Mouse (Mus musculus) limb, embryonic 10.5 days (tissue): ENCODE results near the gene Spry2. TPM values are rescaled to one million over a fixed set of nuclear protein-coding genes. Genes with fewer than 3 reads are reported as not detected.

Experiments used
- DNase-seq: peaks from one replicate; pipeline ENCODE4 v3.0.0-alpha.2; 2017; ENCODE audit warnings: low spot score
- H3K27ac ChIP-seq: fragments of 300-500 bp; sonication (generic); 2 replicates; pipeline ENCODE4 v1.5.1; 2016; ENCODE audit warnings: mild to moderate bottlenecking
- H3K27me3 ChIP-seq: fragments of 300-500 bp; sonication (generic); 2 replicates; pipeline ENCODE4 v1.6.1; 2016; ENCODE audit warnings: low read depth, mild to moderate bottlenecking; ENCODE audit not compliant: poor library complexity, severe bottlenecking
- H3K36me3 ChIP-seq: fragments of 300-500 bp; sonication (generic); 2 replicates; pipeline ENCODE4 v1.6.1; 2016; ENCODE audit warnings: mild to moderate bottlenecking, moderate library complexity
- H3K4me1 ChIP-seq: fragments of 300-500 bp; sonication (generic); 2 replicates; pipeline ENCODE4 v1.6.1; 2016
- H3K4me3 ChIP-seq: fragments of 300-500 bp; sonication (generic); 2 replicates; pipeline ENCODE4 v1.5.1; 2016; ENCODE audit warnings: mild to moderate bottlenecking, moderate library complexity
- H3K9me3 ChIP-seq: fragments of 300-500 bp; sonication (generic); replicated peaks from 2 replicates; pipeline ENCODE4 v1.6.1; 2016; ENCODE audit warnings: mild to moderate bottlenecking
- WGBS: fragments of 180-500 bp; shearing (Covaris S2); methylation state at CpG from one replicate; pipeline ENCODE4 v1.1.7; 2016; 5-methylcytosine and 5-hydroxymethylcytosine counted together
- polyA plus RNA-seq: library from polyadenylated mRNA; unstranded; fragments of >200 nt; fragmentation: Nextera tagmentation; extraction: Ambion mirVana; gene quantifications from 2 replicates; pipeline ENCODE4 v1.2.1, GENCODE M21; 2016

Spry2 gene
- polyA plus RNA-seq, 1 experiment from 2014 or later: 43.4 TPM

DNA sequence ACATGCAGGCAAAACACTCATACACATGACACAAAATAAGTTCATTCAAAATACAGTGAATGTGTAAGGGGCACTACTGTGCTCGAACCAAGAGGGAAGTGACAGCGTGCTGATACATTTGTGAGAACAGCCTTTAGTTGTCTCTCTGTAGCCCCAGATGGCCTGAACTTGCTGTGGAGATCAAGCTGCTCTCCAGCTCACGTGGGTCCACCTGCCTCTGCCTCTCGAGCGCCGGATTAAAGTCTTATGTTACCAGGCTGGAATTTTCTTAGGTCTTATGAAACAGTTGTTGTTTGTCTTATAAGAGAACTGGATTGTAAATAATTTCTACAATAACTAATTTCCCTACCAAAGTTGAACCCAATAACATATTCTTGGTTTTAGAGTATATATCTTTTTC is 13.4 kb downstream of the Spry2 start:
- Histone ChIP-seq H3K36me3 (no peaks in the 10 kb centered on the region), H3K27ac (no peak overlapping the region), H3K27me3 (no peaks in the 10 kb centered on the region), H3K4me3 (no peak overlapping the region), H3K4me1 (0 out of 2 replicates have a peak, but pooled peaks cover 2% of the 10 kb centered on the region), H3K9me3 (no peaks in the 10 kb centered on the region)
- WGBS: 83% methylated on average over 6 of the region's 6 CpGs
- no peak for DNase-seq

GRCm38 (mm10) chr14:105878359-105878758 is 18.3 kb downstream of the Spry2 start:
- H3K9me3 ChIP-seq: no peaks in the 10 kb centered on the region
- H3K4me1 ChIP-seq: no peaks in the 10 kb centered on the region
- no peaks in the 10 kb centered on the region for H3K36me3 ChIP-seq
- no peak overlapping the region for H3K4me3 ChIP-seq
- H3K27me3 ChIP-seq: no peaks in the 10 kb centered on the region
- no peak for DNase-seq
- no peak overlapping the region for H3K27ac ChIP-seq
- WGBS: 90% methylated on average over 10 of the region's 10 CpGs

GRCm38 (mm10) chr14:105876375-105876774 is 20.2 kb downstream of the Spry2 start:
- no peaks in the 10 kb centered on the region for H3K27me3 ChIP-seq
- no peak overlapping the region for H3K27ac ChIP-seq
- WGBS: 82% methylated on average over 7 of the region's 7 CpGs
- H3K36me3 ChIP-seq: no peaks in the 10 kb centered on the region
- H3K4me3 ChIP-seq: no peak overlapping the region
- no peak for DNase-seq
- no peaks in the 10 kb centered on the region for H3K4me1 ChIP-seq
- no peaks in the 10 kb centered on the region for H3K9me3 ChIP-seq

- H3K9me3 ChIP-seq: no peaks in the 10 kb centered on the region
- peaks cover 6% of the 10 kb centered on the region for H3K4me1 ChIP-seq
- no peak overlapping the region for H3K27ac ChIP-seq
- H3K4me3 ChIP-seq: no peak overlapping the region
- no peak for DNase-seq
- 80% methylated on average over 14 of the region's 14 CpGs for WGBS
- H3K27me3 ChIP-seq: no peaks in the 10 kb centered on the region
- no peaks in the 10 kb centered on the region for H3K36me3 ChIP-seq
These were observed 26.2 kb downstream of the Spry2 start for GRCm38 (mm10) chr14:105870370-105870936.

DNA sequence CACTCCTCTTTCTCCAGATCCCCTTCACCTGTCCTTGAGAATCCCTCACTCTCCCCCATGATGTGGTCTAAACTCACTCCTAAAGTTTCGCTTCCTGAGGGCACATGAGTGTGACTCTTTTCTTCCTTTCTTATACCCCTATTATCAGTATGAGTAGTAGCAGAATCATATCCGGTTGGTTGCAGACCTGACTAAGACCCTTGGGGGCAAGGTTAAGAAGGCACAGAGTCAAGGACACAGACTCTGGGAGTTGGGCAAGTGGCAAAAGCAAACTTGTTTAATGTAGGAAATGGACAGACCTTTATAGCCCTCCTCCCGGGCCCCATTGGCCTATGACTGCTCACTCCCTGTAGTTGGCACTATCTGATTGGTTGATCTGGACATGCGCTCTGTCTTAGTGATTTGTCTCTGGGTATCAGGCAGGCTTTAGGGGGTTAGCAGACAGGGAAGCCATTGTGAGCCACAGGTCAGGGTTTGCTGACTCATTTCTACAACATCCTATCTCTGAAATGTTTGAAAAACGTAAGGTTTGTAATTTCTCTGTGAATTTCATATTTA is 31.2 kb downstream of the Spry2 start:
- no peaks in the 10 kb centered on the region for H3K36me3 ChIP-seq
- no peak overlapping the region for H3K27ac ChIP-seq
- DNase-seq: no peak
- H3K9me3 ChIP-seq: no peaks in the 10 kb centered on the region
- 94% methylated on average over 5 of the region's 5 CpGs for WGBS
- H3K4me3 ChIP-seq: no peak overlapping the region
- peaks cover 12% of the 10 kb centered on the region for H3K4me1 ChIP-seq
- H3K27me3 ChIP-seq: no peaks in the 10 kb centered on the region

DNA sequence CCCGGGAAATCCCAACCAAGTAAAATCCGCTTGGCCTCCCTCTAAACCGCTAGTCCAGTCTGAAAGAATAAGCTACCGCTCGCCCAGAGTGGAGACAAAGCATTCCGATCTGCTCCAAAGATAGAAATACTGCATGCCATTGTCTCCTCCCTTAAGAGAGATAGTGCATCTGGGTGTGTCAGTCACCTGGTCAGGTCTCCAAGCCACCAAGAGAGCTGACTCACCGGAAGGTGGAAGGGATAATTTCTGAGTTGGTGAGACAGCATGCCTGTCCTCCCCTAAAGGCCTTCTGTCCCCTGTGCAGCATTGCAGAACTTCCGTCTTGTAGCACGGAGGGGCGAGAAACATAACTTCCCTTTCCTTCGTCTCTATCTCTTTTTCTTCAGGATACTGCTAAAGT is 34.4 kb downstream of the Spry2 start:
- no peak for DNase-seq
- Histone ChIP-seq H3K4me3 (no peak overlapping the region), H3K27ac (0 out of 2 replicates have a peak overlapping the region, but pooled peaks have one; percentile 36), H3K4me1 (peaks cover 10% of the 10 kb centered on the region; the same call in 1 of the 2 replicates), H3K9me3 (no peaks in the 10 kb centered on the region), H3K27me3 (no peaks in the 10 kb centered on the region), H3K36me3 (no peaks in the 10 kb centered on the region)
- WGBS: 77% methylated on average over 11 of the region's 11 CpGs

DNA sequence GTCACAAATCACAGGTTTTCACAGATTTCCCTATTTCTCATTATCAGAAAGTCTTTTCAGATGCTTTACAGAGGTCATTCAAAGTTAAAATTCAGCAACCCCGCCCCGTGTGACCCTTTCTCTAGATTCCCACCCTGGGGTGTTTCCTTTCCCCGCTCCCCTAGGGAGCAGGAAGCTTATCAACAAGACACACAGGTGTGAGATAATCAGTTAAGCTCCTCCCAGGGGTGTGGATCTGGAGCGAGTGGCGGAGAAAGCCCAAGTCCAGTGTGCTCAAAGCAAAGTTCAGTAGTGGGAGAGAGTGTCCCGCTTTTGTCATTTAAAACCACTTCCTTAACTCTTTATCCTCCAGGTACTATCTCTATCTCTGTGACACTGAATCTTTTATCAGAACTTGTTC is 35.7 kb downstream of the Spry2 start:
- 40% methylated on average over 6 of the region's 6 CpGs for WGBS
- H3K4me1 ChIP-seq: peaks cover 10% of the 10 kb centered on the region; the same call in 1 of the 2 replicates
- H3K27ac ChIP-seq: no peak overlapping the region
- H3K27me3 ChIP-seq: no peaks in the 10 kb centered on the region
- no peak overlapping the region for H3K4me3 ChIP-seq
- DNase-seq: no peak
- no peaks in the 10 kb centered on the region for H3K9me3 ChIP-seq
- no peaks in the 10 kb centered on the region for H3K36me3 ChIP-seq

DNA sequence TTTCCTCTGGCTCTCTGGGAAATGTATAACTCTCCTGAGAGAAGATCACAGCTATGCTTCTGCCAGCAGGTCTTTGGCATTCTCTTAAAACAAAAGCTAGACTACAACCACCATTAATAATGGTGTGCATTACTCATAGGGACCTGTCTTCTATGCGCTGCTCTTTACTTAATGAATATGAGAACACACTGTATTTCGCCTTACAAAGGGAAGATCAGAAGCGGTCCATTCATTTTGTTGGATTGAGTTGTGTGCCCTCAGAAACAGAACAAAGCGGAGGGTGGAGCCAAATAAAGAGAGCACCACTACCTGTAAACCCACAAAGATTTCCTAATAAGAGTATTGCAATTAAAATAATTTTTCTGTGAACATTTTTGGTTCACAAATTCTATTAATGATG is 36.3 kb downstream of the Spry2 start:
- DNase-seq: no peak
- no peaks in the 10 kb centered on the region for H3K36me3 ChIP-seq
- WGBS: 85% methylated on average over 4 of the region's 4 CpGs
- H3K27ac ChIP-seq: no peak overlapping the region
- no peaks in the 10 kb centered on the region for H3K27me3 ChIP-seq
- no peaks in the 10 kb centered on the region for H3K9me3 ChIP-seq
- no peak overlapping the region for H3K4me3 ChIP-seq
- peaks cover 10% of the 10 kb centered on the region; the same call in 1 of the 2 replicates for H3K4me1 ChIP-seq

- H3K27me3 ChIP-seq: no peaks in the 10 kb centered on the region
- no peaks in the 10 kb centered on the region for H3K9me3 ChIP-seq
- WGBS: 26% methylated on average over 2 of the region's 2 CpGs
- H3K4me3 ChIP-seq: no peak overlapping the region
- no peak for DNase-seq
- H3K36me3 ChIP-seq: no peaks in the 10 kb centered on the region
- no peak overlapping the region for H3K27ac ChIP-seq
- peaks cover 10% of the 10 kb centered on the region; the same call in 1 of the 2 replicates for H3K4me1 ChIP-seq
These were observed 36.7 kb downstream of the Spry2 start for GRCm38 (mm10) chr14:105859876-105860275.

DNA sequence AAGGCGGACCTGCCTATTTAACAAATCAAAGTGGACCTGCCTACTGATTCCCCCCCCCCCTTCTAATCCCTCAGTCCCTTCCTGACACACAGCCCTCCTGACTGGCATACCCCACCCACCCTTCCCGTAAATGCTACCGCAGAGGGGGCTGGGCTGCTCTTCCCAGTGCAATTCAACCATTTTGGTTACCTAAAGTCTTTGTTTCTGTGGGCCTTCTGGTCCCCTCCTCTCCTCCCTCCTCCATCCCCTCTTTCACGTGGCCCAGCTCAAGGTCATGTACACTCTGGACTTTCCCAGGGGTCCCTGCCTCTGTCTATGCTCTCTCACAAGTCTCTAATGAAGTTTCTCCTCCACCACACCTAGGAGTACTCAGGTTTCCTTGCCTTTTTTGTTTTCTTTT is 37.3 kb downstream of the Spry2 start:
- DNase-seq: no peak
- Histone ChIP-seq H3K27ac (0 out of 2 replicates have a peak overlapping the region, but pooled peaks have one; percentile 7), H3K36me3 (no peaks in the 10 kb centered on the region), H3K4me3 (no peak overlapping the region), H3K4me1 (peaks cover 10% of the 10 kb centered on the region; the same call in 1 of the 2 replicates), H3K27me3 (no peaks in the 10 kb centered on the region), H3K9me3 (no peaks in the 10 kb centered on the region)
- WGBS: 21% methylated on average over 4 of the region's 4 CpGs

DNA sequence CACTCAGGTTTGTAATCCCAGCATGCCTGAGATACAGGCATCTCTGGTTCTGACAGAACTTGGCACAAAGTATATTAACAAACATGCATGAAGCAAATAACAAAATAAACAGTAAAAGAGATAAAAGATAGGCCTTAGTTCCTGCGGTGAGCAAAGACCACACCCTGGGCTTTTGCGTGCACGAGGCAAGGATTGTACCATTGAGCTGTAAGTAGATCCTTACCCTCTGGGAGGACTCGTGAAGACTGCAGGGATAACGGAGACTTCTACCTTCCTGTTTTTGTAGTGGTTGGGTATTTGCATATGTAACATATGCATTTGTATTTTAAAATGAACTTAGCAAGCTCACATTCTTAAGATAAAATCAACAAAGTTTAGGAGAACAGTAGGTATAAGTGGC is 37.7 kb downstream of the Spry2 start:
- no peaks in the 10 kb centered on the region for H3K36me3 ChIP-seq
- H3K9me3 ChIP-seq: no peaks in the 10 kb centered on the region
- H3K4me3 ChIP-seq: no peak overlapping the region
- DNase-seq: no peak
- 31% methylated on average over 5 of the region's 5 CpGs for WGBS
- no peaks in the 10 kb centered on the region for H3K27me3 ChIP-seq
- peaks cover 10% of the 10 kb centered on the region; the same call in 1 of the 2 replicates for H3K4me1 ChIP-seq
- H3K27ac ChIP-seq: no peak overlapping the region

DNA sequence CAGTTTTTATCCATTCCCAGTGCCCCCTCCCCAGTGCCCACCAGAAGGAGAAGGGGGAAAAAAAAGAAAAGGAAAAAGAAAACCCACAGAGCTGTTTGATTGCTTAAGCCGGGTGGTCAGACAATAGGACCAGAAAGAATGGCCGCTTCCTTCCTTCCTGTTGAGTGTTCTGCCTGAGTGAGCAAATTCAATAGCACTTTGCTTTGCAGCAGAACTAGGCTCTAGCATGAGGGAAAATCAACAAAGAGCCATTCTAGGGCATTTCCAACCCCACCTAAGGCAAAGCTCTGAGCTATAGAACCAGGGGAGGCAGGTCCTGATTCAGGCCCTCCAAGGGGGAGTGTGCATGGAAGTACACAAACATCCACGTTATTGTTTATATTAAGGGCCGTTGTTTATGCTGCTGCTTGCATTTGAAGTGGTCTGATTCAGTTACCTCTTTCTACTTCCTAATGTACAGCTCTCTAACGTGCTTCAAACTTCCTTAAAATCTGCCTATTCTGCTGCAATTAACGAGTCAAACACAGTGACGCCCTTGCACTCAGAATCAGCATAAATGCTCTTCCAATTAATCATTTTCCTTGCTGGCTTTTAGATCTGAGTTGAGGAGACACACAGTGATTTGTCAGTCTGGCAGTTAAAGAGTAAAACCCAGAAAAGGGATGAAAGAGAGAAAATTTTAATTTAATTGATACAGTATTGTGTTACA is 45.1 kb downstream of the Spry2 start:
- Histone ChIP-seq H3K9me3 (no peaks in the 10 kb centered on the region), H3K27me3 (no peaks in the 10 kb centered on the region), H3K4me1 (no peaks in the 10 kb centered on the region; the same call in 1 of the 2 replicates), H3K27ac (no peak overlapping the region), H3K4me3 (no peak overlapping the region), H3K36me3 (no peaks in the 10 kb centered on the region)
- 64% methylated on average over 7 of the region's 7 CpGs for WGBS
- no peak for DNase-seq
